Mouse (Mus musculus) lung, postnatal 25 days (tissue): ENCODE measurements around the gene Chmp2a.
A peak's percentile ranks its signal among the peaks of the same experiment; 100 is the strongest.

ENCODE experiments used
- DNase-seq: peaks from one replicate; pipeline ENCODE4 v3.0.0; 2022; ENCODE audit warnings: low spot score

Gene Chmp2a

GRCm38 (mm10) chr7:12998851-12999250 lies 35.8 kb downstream of the Chmp2a start, which contains the start of gene Trim28:
Gene Trim28, plus strand, starts transcription at chr7:12999114.
- DNase-seq: no peak

- no peak for DNase-seq
Measured at GRCm38 (mm10) chr7:12998053-12998452, 36.6 kb downstream of the Chmp2a start, which contains the start of gene Slc27a5. Gene Slc27a5, minus strand, starts transcription at chr7:12998192.

- no peak for DNase-seq
Measured at GRCm38 (mm10) chr7:12997230-12997629, 37.4 kb downstream of the Chmp2a start.

- no peak for DNase-seq
Measured at GRCm38 (mm10) chr7:12995862-12996261, 38.7 kb downstream of the Chmp2a start.

GRCm38 (mm10) chr7:12993148-12993547 lies 41.5 kb downstream of the Chmp2a start:
- DNase-seq: no peak

GRCm38 (mm10) chr7:12992222-12992621 lies 42.4 kb downstream of the Chmp2a start:
- peak; percentile 36 for DNase-seq

GRCm38 (mm10) chr7:12987409-12988189 lies 47.0 kb downstream of the Chmp2a start:
- no peak for DNase-seq

- no peak for DNase-seq
Measured at GRCm38 (mm10) chr7:12986906-12987305, 47.7 kb downstream of the Chmp2a start.

GRCm38 (mm10) chr7:12985724-12986123 lies 48.9 kb downstream of the Chmp2a start:
- DNase-seq: no peak
